Mouse (Mus musculus) liver, postnatal 0 days (tissue): Measurements from ENCODE around the gene Anapc16.

ENCODE experiments used
- CTCF ChIP-seq: sonication (generic); IDR thresholded peaks from 2 replicates; pipeline ENCODE4 v1.5.1; 2016; ENCODE audit warnings: antibody characterized with exemption, low read depth
- EP300 ChIP-seq: IDR thresholded peaks from 2 replicates; pipeline ENCODE4 v1.6.1; 2016; ENCODE audit warnings: antibody characterized with exemption, low read depth, mild to moderate bottlenecking

DNA sequence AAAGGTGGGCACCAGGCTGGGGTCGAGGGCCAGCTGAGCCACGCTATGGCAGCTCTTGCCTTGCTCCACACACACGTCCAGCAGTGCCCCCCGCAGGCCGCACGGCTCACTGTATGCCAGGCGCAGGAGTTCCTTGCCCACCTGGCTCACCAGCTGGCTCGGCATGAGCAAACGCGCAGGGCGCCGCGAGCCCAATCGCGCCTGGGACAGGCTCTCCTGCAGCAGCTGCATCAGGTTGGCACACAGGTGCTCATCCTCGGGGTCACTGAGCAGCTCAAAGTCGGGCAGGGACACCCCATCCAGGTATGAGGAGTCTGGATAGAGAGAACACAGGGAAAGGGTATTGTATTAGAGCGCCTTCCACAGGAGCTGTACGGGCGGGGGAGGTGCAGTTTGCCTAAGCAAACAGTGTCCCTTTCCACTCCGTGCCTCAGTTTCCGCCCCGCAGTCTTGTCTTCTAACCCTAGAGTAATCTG lies 52.2 kb downstream of the Anapc16 start:
- TF ChIP-seq EP300 (no peak), CTCF (peak; percentile 81)
